Mouse (Mus musculus): ENCODE measurements around the gene Tmem14c.

DNA sequence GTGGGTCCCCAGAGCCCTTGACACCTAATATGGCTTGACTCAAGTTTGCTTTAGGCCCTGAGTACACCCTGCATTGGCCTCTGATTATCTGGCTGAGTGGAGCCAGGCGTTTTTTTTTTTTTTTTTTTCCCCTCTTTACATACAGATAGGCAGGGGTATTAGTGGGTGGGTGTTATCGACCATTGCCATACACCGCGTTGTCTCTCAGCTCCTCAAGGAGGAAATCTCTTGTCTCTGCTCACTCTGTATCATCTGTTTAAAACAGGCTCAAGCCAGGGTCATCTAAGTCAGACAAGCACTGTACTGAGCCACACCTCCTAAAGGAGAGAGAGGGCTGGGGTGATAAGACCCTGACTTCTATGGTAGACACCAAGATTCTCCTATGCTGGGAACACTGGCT lies 1.7 kb downstream of the Tmem14c start:
- TF ChIP-seq POLR2A (IDR thresholded peaks at IDR 0.05; ENCODE audit: low read depth, low read length) (no peak), CTCF (IDR thresholded peaks at IDR 0.05; ENCODE audit: borderline replicate concordance, insufficient read depth, low read length) (no peak)
